Mouse (Mus musculus) spleen, adult 18-20 months (tissue): Measurements from ENCODE around the gene Sema4c.
"Not testable (repeated sequence)": the region's sequence is repeated elsewhere in the genome, so short reads cannot be mapped to it uniquely, and the experiment has no call there.

Experiments used
- DNase-seq, 2 experiments: peaks; one replicate each; pipeline ENCODE4 v3.0.0; 2022; ENCODE audit warnings: mixed read lengths in 2 of 2

Sema4c gene

GRCm38 (mm10) chr1:36555798-36556395 is 2.3 kb downstream of the Sema4c start:
- no peak for DNase-seq

- no peak for DNase-seq
Measured at GRCm38 (mm10) chr1:36554633-36555399, 3.3 kb downstream of the Sema4c start.

- DNase-seq = no peak
Measured at GRCm38 (mm10) chr1:36552506-36552905, 5.6 kb downstream of the Sema4c start.

GRCm38 (mm10) chr1:36551904-36552303 is 6.2 kb downstream of the Sema4c start:
- DNase-seq = no peak

- DNase-seq = no peak
Measured at GRCm38 (mm10) chr1:36550075-36550863, 7.9 kb downstream of the Sema4c start.

- DNase-seq = no peak
Measured at GRCm38 (mm10) chr1:36549491-36549890, 8.7 kb downstream of the Sema4c start.

GRCm38 (mm10) chr1:36548771-36549170 is 9.4 kb downstream of the Sema4c start:
- DNase-seq = no peak

GRCm38 (mm10) chr1:36547981-36548598 is 10.1 kb downstream of the Sema4c start:
- DNase-seq = no peak

GRCm38 (mm10) chr1:36546888-36547471 is 11.2 kb downstream of the Sema4c start, which contains the start of gene Ankrd39:
TSS of gene Ankrd39 (minus strand) at chr1:36547445.
- peak; percentile 90 to 93 for DNase-seq

- peak in 1 of 2 experiments; percentile 45 for DNase-seq
Measured at GRCm38 (mm10) chr1:36545845-36546600, 12.1 kb downstream of the Sema4c start.

- no peak for DNase-seq
Measured at GRCm38 (mm10) chr1:36545382-36545781, 12.8 kb downstream of the Sema4c start.

GRCm38 (mm10) chr1:36542925-36543324 is 15.2 kb downstream of the Sema4c start:
- DNase-seq = no peak

GRCm38 (mm10) chr1:36541844-36542243 is 16.3 kb downstream of the Sema4c start:
- no peak for DNase-seq

GRCm38 (mm10) chr1:36540807-36541206 is 17.3 kb downstream of the Sema4c start:
- no peak for DNase-seq

- DNase-seq = no peak
Measured at GRCm38 (mm10) chr1:36540132-36540531, 18.0 kb downstream of the Sema4c start.

GRCm38 (mm10) chr1:36539186-36539585 is 19.0 kb downstream of the Sema4c start, which contains the start of gene Gm42417:
TSS of gene Gm42417 (minus strand) at chr1:36539429.
- DNase-seq = no peak

GRCm38 (mm10) chr1:36538727-36539126 is 19.4 kb downstream of the Sema4c start:
- no peak for DNase-seq

- not testable (repeated sequence) for DNase-seq
Measured at GRCm38 (mm10) chr1:36536783-36537182, 21.4 kb downstream of the Sema4c start, which contains the start of gene Ankrd23. TSS of gene Ankrd23 (minus strand) at chr1:36536883.

GRCm38 (mm10) chr1:36536397-36536728 is 21.8 kb downstream of the Sema4c start:
- no peak for DNase-seq

- DNase-seq = no peak
Measured at GRCm38 (mm10) chr1:36535477-36536396, 22.4 kb downstream of the Sema4c start.

GRCm38 (mm10) chr1:36534595-36535058 is 23.5 kb downstream of the Sema4c start:
- DNase-seq = no peak
